Mouse (Mus musculus): ENCODE data around the gene Trim2. TPM values are rescaled to one million over a fixed set of nuclear protein-coding genes. Genes with fewer than 3 reads are reported as not detected.

Gene Trim2
- polyA plus RNA-seq, 1 experiment = 10.2 TPM

DNA sequence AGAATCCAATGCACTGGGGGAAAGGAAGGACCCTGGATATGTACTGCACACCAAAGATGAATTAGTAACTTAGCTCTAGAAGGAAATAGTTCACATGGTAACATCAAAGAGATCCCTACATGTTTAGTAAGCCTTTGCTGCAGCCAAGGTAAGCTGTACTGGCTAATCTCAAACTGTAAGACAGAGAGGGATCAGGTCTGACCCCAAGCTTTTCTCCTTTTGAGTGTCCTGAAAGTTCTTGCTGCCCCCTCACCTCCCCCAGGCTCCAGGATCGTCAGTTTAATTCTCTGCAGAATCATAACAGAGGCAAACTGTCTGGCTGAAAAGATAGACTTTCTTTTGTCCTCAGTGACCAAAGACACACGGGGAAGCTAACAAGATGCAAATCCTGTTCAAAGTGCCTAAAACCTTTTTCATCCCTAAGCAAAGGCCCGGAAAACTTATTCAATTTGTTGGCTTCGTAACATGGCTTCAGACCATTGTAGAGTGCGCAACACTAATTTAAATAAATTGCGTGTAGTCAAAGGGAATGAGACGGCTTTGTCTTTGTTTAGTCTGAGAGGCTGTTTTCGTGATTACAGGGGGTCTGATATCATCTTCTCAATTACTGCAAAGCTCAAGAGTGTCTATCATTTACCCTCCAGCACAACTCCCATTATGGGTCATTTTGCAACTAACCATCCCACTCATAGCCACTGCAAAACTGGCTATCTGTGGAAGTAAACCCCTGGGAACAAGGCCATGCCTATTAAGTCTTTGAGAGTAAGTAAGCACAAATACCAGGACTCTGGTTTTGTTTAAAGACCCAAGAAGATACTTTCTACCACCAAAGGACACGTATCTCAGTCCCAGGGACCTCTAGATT, 52.8 kb downstream of the Trim2 start:
- 86% methylated on average over 9 of the region's 9 CpGs for WGBS
- Histone ChIP-seq H3K4me3 (replicated peaks; ENCODE audit: control insufficient read depth, low read depth, low read length) (no peak overlapping the region), H3K27ac (ENCODE audit: control insufficient read depth, insufficient read depth, low read depth, low read length, poor library complexity) (no peak overlapping the region), H3K4me1 (ENCODE audit: control insufficient read depth, insufficient read depth, low read length) (no peaks in the 10 kb centered on the region)
- TF ChIP-seq CTCF (IDR thresholded peaks at IDR 0.05; ENCODE audit: control insufficient read depth, insufficient read depth, low read length) (no peak), POLR2A (IDR thresholded peaks at IDR 0.05; ENCODE audit: borderline replicate concordance, control insufficient read depth, low read depth, low read length) (no peak)

DNA sequence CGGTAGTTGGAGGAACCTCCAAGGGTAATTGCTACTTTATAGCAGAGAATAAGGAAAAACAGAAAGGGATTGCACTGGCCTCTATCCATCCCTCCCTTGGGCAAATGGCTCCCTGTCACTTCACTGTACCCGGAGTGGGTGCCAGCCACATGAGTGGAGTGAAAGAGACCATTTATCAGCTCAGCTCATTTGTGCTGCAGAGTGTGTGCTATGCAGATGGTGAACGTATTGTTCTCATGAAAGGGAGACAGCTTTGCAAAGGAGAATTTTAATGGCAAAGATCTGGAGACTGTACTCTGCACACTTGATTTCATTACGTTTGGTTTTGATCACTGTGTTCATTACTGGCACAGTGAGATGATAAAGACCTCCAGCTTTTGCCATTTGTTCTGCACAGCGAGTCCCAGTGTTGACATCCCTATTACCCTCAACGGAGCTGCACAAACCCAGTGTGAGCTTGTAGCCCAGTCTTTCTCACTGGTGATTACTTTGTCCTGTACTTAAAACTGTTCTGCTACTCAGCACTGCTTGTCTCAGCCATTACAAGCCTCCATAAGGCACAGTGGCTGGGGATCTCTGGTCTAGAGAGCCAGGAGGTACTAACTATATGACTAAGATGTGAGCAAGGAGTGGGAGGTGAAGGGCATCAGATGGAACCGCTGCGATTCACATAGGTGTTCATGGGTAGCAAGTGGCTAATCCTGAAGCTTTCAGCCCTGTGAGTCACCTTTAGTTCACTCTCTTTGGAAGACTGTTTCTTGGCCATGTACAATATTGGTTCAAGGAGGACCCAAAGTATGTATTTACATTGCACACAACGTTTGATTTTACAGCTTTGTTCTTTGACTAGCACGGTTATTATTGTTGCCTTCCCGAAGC, 53.7 kb downstream of the Trim2 start:
- no peak for TF ChIP-seq CTCF (IDR thresholded peaks at IDR 0.05; ENCODE audit: control insufficient read depth, insufficient read depth, low read length)
- no peak for TF ChIP-seq POLR2A (IDR thresholded peaks at IDR 0.05; ENCODE audit: borderline replicate concordance, control insufficient read depth, low read depth, low read length)
- Histone ChIP-seq H3K27ac (ENCODE audit: control insufficient read depth, insufficient read depth, low read depth, low read length, poor library complexity) (no peak overlapping the region), H3K4me1 (ENCODE audit: control insufficient read depth, insufficient read depth, low read length) (no peaks in the 10 kb centered on the region), H3K4me3 (replicated peaks; ENCODE audit: control insufficient read depth, low read depth, low read length) (no peak overlapping the region)
- 86% methylated on average over 11 of the region's 11 CpGs for WGBS

DNA sequence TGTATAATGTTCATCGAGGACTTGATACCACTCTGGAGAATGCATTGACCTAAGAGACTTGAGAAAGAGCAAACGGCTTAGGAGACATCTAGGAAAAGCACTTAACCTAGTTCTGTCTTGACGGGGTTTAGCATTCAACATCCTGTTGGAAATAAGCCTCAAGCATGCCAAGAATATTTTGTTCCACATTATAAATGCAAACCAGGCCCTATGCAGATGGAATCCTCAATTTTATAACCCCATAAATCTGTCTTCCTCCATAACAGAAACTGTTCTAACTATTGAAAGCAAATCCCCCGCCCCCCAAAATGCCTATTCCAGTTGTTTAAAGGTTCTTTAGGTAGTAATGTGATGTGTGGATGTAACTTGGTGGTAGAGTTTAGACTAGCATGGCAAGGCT, 55.0 kb downstream of the Trim2 start:
- 81% methylated on average over 4 of the region's 4 CpGs for WGBS
- TF ChIP-seq CTCF (IDR thresholded peaks at IDR 0.05; ENCODE audit: control insufficient read depth, insufficient read depth, low read length) = no peak
- TF ChIP-seq POLR2A (IDR thresholded peaks at IDR 0.05; ENCODE audit: borderline replicate concordance, control insufficient read depth, low read depth, low read length) = no peak
- H3K4me1 ChIP-seq (ENCODE audit: control insufficient read depth, insufficient read depth, low read length) = no peaks in the 10 kb centered on the region
- no peak overlapping the region for H3K4me3 ChIP-seq (replicated peaks; ENCODE audit: control insufficient read depth, low read depth, low read length)
- H3K27ac ChIP-seq (ENCODE audit: control insufficient read depth, insufficient read depth, low read depth, low read length, poor library complexity) = no peak overlapping the region

DNA sequence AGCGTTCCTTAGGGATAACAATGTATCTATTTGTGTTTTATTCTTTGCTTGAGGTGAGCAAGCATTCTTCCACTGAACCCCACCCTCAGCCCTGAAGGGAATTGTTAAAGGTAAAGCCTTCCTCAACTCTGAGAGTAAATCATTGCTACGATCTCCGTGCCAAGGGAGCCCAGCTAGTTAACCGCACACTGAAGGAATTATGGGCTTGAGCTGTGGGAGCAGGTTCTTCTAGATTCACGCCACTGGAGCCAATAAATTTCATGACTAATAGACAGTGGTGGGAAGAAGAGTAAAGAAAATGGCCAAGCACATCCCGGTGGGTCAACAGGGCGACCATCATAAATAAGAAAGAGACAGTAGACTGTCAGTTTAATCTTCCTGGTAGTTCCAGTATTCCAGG, 56.4 kb downstream of the Trim2 start:
- no peak for TF ChIP-seq POLR2A (IDR thresholded peaks at IDR 0.05; ENCODE audit: borderline replicate concordance, control insufficient read depth, low read depth, low read length)
- TF ChIP-seq CTCF (IDR thresholded peaks at IDR 0.05; ENCODE audit: control insufficient read depth, insufficient read depth, low read length) = no peak
- no peak overlapping the region for H3K27ac ChIP-seq (ENCODE audit: control insufficient read depth, insufficient read depth, low read depth, low read length, poor library complexity)
- 86% methylated on average over 7 of the region's 7 CpGs for WGBS
- no peaks in the 10 kb centered on the region for H3K4me1 ChIP-seq (ENCODE audit: control insufficient read depth, insufficient read depth, low read length)
- no peak overlapping the region for H3K4me3 ChIP-seq (replicated peaks; ENCODE audit: control insufficient read depth, low read depth, low read length)

DNA sequence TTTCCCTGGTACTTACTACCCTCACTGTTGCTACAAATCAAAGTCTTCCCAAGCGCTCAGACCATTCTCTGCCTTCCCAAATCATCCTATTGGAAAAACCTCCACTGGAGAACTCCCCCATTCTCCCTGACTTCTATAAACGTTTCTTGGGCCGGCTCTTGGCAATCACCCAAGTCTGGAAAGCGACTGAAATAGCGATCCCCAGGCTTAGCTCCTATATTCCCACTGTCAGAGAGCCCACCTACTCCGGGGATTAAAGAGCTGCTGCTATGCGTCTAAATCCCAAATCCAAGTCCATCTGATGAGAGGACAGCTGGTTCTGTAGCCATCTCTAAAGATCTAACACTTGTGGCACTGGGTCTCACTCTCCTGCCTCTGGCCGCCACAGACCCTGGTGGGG, 58.9 kb downstream of the Trim2 start:
- no peak for TF ChIP-seq POLR2A (IDR thresholded peaks at IDR 0.05; ENCODE audit: borderline replicate concordance, control insufficient read depth, low read depth, low read length)
- no peak for TF ChIP-seq CTCF (IDR thresholded peaks at IDR 0.05; ENCODE audit: control insufficient read depth, insufficient read depth, low read length)
- Histone ChIP-seq H3K27ac (ENCODE audit: control insufficient read depth, insufficient read depth, low read depth, low read length, poor library complexity) (no peak overlapping the region), H3K4me3 (replicated peaks; ENCODE audit: control insufficient read depth, low read depth, low read length) (no peak overlapping the region), H3K4me1 (ENCODE audit: control insufficient read depth, insufficient read depth, low read length) (no peaks in the 10 kb centered on the region)
- WGBS = 81% methylated on average over 8 of the region's 8 CpGs

DNA sequence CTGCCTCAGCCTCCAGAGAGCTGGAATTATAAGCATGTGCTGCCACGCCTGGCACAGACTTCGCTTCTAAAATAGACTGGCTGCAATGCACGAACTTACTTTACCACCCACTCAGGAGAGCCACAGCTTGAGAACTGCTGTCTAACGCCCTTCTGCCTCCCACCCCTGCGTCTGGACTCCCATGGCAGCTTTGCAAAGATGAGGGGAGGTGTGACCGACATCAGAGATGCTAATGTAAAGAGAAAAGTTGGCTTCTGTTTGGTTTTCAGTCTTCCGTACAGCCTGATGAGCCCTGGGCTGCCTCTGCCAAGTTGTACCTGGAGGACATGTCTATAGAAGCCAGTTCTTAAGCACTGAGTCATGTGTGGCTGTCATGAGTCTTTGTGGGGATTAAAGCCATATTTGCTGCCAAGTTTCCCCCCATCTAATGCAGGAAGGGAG, 60.2 kb downstream of the Trim2 start:
- 85% methylated on average over 7 of the region's 7 CpGs for WGBS
- no peak for TF ChIP-seq CTCF (IDR thresholded peaks at IDR 0.05; ENCODE audit: control insufficient read depth, insufficient read depth, low read length)
- no peak for TF ChIP-seq POLR2A (IDR thresholded peaks at IDR 0.05; ENCODE audit: borderline replicate concordance, control insufficient read depth, low read depth, low read length)
- H3K4me1 ChIP-seq (ENCODE audit: control insufficient read depth, insufficient read depth, low read length) = no peaks in the 10 kb centered on the region
- H3K4me3 ChIP-seq (replicated peaks; ENCODE audit: control insufficient read depth, low read depth, low read length) = no peak overlapping the region
- H3K27ac ChIP-seq (ENCODE audit: control insufficient read depth, insufficient read depth, low read depth, low read length, poor library complexity) = no peak overlapping the region

DNA sequence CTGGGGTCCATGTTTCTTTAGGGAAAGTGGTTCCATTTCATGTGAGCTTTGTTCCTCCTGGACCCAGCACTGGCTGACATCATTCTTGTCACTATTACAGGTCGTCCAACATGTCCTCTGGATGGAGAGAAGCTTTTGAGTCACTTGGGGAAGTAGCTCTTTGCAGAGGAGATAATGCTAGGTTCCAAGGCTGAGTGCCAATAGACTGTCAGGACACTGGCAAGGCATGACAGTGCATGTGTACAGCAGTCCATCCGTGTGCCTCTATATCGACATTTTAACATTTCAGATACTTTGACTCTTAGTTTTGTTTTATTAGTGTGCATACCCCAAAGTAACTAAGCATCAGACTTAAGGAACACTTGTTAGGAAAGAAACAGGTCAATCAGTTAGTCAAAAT, 63.6 kb downstream of the Trim2 start:
- Histone ChIP-seq H3K4me1 (ENCODE audit: control insufficient read depth, insufficient read depth, low read length) (no peaks in the 10 kb centered on the region), H3K4me3 (replicated peaks; ENCODE audit: control insufficient read depth, low read depth, low read length) (no peak overlapping the region), H3K27ac (ENCODE audit: control insufficient read depth, insufficient read depth, low read depth, low read length, poor library complexity) (no peak overlapping the region)
- TF ChIP-seq POLR2A (IDR thresholded peaks at IDR 0.05; ENCODE audit: borderline replicate concordance, control insufficient read depth, low read depth, low read length) (no peak), CTCF (IDR thresholded peaks at IDR 0.05; ENCODE audit: control insufficient read depth, insufficient read depth, low read length) (no peak)
- whole genome bisulfite sequencing = 60% methylated on average over 3 of the region's 3 CpGs

DNA sequence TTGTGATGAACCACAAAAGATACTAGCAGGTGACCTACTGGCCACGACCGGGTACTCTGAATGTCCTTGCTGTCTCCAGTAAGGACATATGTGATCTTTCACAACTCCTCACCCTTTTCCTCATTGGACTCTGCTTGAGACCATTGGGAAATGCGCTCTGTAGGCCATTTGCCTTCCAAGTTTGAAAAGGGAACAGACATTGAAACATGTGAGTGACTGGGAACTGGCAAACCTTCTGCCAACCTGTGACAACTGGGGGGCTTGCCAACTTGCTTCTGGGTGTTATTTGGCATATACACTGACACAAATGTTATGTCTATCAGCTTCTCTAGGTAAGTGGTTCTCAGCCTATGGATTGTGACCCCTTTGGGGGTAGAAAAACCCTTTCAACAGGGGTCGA, 64.2 kb downstream of the Trim2 start:
- WGBS = 79% methylated on average over 4 of the region's 4 CpGs
- TF ChIP-seq CTCF (IDR thresholded peaks at IDR 0.05; ENCODE audit: control insufficient read depth, insufficient read depth, low read length) (no peak), POLR2A (IDR thresholded peaks at IDR 0.05; ENCODE audit: borderline replicate concordance, control insufficient read depth, low read depth, low read length) (no peak)
- Histone ChIP-seq H3K4me3 (replicated peaks; ENCODE audit: control insufficient read depth, low read depth, low read length) (no peak overlapping the region), H3K4me1 (ENCODE audit: control insufficient read depth, insufficient read depth, low read length) (no peaks in the 10 kb centered on the region), H3K27ac (ENCODE audit: control insufficient read depth, insufficient read depth, low read depth, low read length, poor library complexity) (no peak overlapping the region)

Data from bone marrow, adult 2 months (tissue).